Comparison of ENCODE assay signal across 8 mouse cellular contexts in genomic region chr11:88993625-88994024, GRCm38 (mm10). TPM values are rescaled to one million over a fixed set of nuclear protein-coding genes. Genes with fewer than 3 reads are reported as not detected.
DNase-seq lines count a peak whose midpoint lies in the region; TF ChIP-seq lines count a peak whose summit lies in the region.
"Had no signal": no experiment of that assay in that cellular context is flagged by ENCODE, and none has a peak within 500 bp of the region (broad histone marks: within the 10 kb centered on the region; RNA-seq: fewer than 3 reads in every experiment).

No protein-coding gene starts in this region.

- peak overlapping the region; percentile 71 for H3K27ac ChIP-seq in heart, adult 2 months
- H3K27ac ChIP-seq: neural tube, embryonic 12.5 days had no signal

- WGBS in heart, adult 2 months: 14% methylated on average over 5 of the region's 5 CpGs

- peaks cover 4% of the 10 kb centered on the region; the same call in 1 of the 2 replicates for H3K4me1 ChIP-seq in heart, adult 2 months (ENCODE audit: control insufficient read depth, insufficient read depth, low read length)
- H3K4me1 ChIP-seq: neural tube, embryonic 12.5 days had no signal

- no peak overlapping the region for H3K9ac ChIP-seq in heart, adult 2 months (ENCODE audit: low read depth, low read length)
- H3K9ac ChIP-seq: neural tube, embryonic 12.5 days had no signal

- intact Hi-C loops in heart, adult 2 months (cut with DNase I): loop anchor here (1.0 kb wide), 1 partner anchor 46 kb away; no protein-coding TSS in a partner anchor

- DNase-seq in 3T3-L1 (ENCODE audit: low read depth, low spot score): peak; percentile 83
- DNase-seq in B cell, adult 2 months: peak; percentile 77 to 84
- peak; percentile 85 for DNase-seq in adrenal gland, postnatal 14 days
- peak; percentile 66 to 80 for DNase-seq in heart, adult 2 months
- DNase-seq in kidney, postnatal 10 days: peak; percentile 80
- DNase-seq in lung, postnatal 25 days (ENCODE audit: low spot score): peak; percentile 88
- peak; percentile 90 for DNase-seq in splenic B cell, adult 2 months (ENCODE audit: low read depth, low spot score)

- 0 out of 2 replicates have a peak, but pooled peaks have one; percentile 31 for TF ChIP-seq POLR2A in heart, adult 2 months (IDR thresholded peaks at IDR 0.05; ENCODE audit: insufficient read depth, low read depth, low read length)

- H3K27me3 ChIP-seq in heart, adult 2 months (ENCODE audit: control insufficient read depth, insufficient read depth, low read length): no peaks in the 10 kb centered on the region
- no peaks in the 10 kb centered on the region for H3K27me3 ChIP-seq in splenic B cell, adult 2 months (ENCODE audit: control insufficient read depth, insufficient read depth, low read length, poor library complexity, severe bottlenecking)

- no peaks in the 10 kb centered on the region for H3K79me2 ChIP-seq in heart, adult 2 months (replicated peaks; ENCODE audit: control insufficient read depth, insufficient read depth, low read length)

- no peak overlapping the region for H3K4me3 ChIP-seq in heart, adult 2 months
- H3K4me3 ChIP-seq: neural tube, embryonic 12.5 days had no signal

- peak; percentile 98 for TF ChIP-seq EP300 in heart, adult 2 months (IDR thresholded peaks at IDR 0.05; ENCODE audit: insufficient read depth, low read depth, low read length)

- no peaks in the 10 kb centered on the region for H3K36me3 ChIP-seq in heart, adult 2 months (ENCODE audit: control insufficient read depth, insufficient read depth, low read length)
- no peaks in the 10 kb centered on the region for H3K36me3 ChIP-seq in splenic B cell, adult 2 months (ENCODE audit: control insufficient read depth, insufficient read depth, low read length, poor library complexity, severe bottlenecking)

- TF ChIP-seq CTCF in heart, adult 2 months (IDR thresholded peaks at IDR 0.05): peak; percentile 89

RNA-seq across cellular contexts. Expression of gene Trim25, which starts 5.6 kb away (rescaled TPM):
- total RNA-seq in adrenal gland, postnatal 14 days (2021): 102 and 115 TPM in 2 replicates
- 10 to 100 TPM; 17.7 to 24.3 TPM for total RNA-seq in heart, adult 2 months (2021)
- 13.6 and 14.1 TPM in 2 replicates for polyA plus RNA-seq in heart, adult 2 months (2012; rRNA removed)

RNA-seq across cellular contexts. Expression of gene Coil, which starts 23.6 kb away (rescaled TPM):
- total RNA-seq in adrenal gland, postnatal 14 days (2021): 8.6 and 11.2 TPM in 2 replicates
- total RNA-seq in heart, adult 2 months (2021): 1 to 10 TPM; 4.8 TPM
- 2.8 and 4.7 TPM in 2 replicates for polyA plus RNA-seq in heart, adult 2 months (2012; rRNA removed)

RNA-seq across cellular contexts. Expression of gene Elobl, which starts 26.9 kb away (rescaled TPM):
- not detected in 2 replicates for total RNA-seq in adrenal gland, postnatal 14 days (2021)
- not detected for total RNA-seq in heart, adult 2 months (2021)
- 0.56 TPM in 1 of 2 replicates, not detected in the other for polyA plus RNA-seq in heart, adult 2 months (2012; rRNA removed)
- polyA plus RNA-seq: neural tube, embryonic 12.5 days had no signal

RNA-seq across cellular contexts. Expression of gene Scpep1, which starts 38.4 kb away (rescaled TPM):
- total RNA-seq in adrenal gland, postnatal 14 days (2021): 129 and 141 TPM in 2 replicates
- total RNA-seq in heart, adult 2 months (2021): 10 to 100 TPM; 15.3 to 16.3 TPM
- polyA plus RNA-seq in heart, adult 2 months (2012; rRNA removed): 11.1 and 13.5 TPM in 2 replicates
